Mouse (Mus musculus) stomach, postnatal 0 days (tissue): ENCODE results near the gene Rsph1.

Experiments used
- CTCF ChIP-seq: IDR thresholded peaks from 2 replicates; pipeline ENCODE4 v1.5.1; 2016; ENCODE audit warnings: antibody characterized with exemption, low read depth, mild to moderate bottlenecking, moderate library complexity
- EP300 ChIP-seq: optimal IDR thresholded peaks from 2 replicates; pipeline ENCODE3; 2016; ENCODE audit warnings: antibody characterized with exemption

GRCm38 (mm10) chr17:31268016-31268415 lies 9.2 kb downstream of the Rsph1 start:
- no peak for TF ChIP-seq EP300
- TF ChIP-seq CTCF = no peak
